Mouse (Mus musculus) CD4-positive, CD25-positive, alpha-beta regulatory T cell, adult 2 months (primary cell): ENCODE measurements around the gene Ccnd1.
A peak's percentile ranks its signal among the peaks of the same experiment; 100 is the strongest.

Source experiments
- DNase-seq: peaks from one replicate; pipeline ENCODE4 v3.0.0-alpha.2; 2012; ENCODE audit warnings: low read depth, low spot score

Ccnd1 gene

DNA sequence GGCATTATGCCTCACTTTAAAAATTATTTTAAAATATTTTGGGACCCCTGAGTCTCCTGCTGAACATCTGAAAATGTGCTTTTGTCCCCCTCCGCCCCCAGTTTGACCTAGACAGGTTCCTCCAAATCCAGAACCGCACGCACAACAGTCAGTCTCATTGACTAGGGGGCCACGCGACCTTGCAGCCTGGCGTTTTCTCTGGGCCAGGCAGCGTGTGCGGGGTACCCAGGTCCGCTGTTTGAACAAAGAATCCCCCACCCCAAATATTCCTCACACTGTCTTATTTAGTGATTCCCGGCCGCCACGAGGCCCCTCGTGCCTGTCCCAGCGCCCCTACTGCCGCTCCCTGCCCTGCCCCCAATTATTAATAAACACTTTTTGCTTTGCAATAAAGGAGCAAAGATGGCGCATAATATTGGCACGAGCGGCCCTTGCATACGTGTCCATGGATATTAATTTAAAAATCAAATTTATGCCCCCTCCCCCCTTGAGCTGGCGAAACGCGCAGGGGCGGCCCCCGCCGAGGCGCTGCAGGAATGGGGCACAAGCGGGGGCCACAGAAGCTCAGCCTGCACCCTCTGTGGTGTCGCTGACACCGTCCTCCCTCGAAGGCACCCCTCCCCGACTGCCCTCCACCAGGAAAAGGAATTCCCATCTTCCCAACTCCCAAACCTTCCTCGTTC is 923 bp downstream of the Ccnd1 start:
- DNase-seq = no peak

DNA sequence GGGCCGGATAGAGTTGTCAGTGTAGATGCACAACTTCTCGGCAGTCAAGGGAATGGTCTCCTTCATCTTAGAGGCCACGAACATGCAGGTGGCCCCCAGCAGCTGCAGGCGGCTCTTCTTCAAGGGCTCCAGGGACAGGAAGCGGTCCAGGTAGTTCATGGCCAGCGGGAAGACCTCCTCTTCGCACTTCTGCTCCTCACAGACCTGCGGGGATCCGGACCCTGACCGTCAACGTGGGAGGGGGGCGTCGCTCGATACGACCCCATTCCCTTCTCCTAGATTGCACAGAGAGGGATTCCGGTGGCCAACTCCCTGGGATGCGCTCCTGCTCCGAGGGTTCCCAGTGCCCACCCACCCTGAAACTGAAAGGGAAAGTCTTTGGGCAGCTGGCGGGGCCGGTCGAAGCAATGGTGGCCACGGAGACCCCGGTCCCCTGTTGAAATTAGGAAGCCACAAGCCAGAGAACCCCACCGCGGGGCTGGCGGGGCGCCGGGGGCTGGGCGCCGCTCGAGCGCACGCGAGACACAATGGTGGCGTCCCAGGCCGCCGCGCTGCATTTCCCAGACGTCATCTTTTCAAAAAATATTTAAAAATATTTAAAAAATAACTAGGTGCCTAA is 1.7 kb downstream of the Ccnd1 start:
- no peak for DNase-seq

DNA sequence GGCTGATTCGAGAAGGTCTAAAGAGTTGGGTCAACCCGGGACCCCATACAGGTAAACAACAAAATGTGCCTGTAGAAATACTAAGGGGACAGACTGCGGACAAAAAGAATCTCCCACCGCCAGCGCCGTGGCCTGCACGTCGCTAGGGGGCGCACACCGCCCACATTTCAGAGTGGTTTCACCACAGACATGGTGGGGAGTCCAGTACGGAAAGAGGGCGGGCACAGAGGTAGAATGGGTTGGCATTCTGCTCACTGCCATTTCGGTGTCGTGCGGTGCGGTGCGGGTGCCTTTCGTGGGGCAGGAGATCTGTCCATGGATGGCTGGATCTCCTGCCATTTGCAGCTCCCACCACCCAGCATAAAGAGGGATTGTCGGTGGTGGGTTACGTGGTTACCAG is 2.2 kb downstream of the Ccnd1 start:
- DNase-seq = peak; percentile 86

GRCm38 (mm10) chr7:144936311-144936880 is 3.3 kb downstream of the Ccnd1 start:
- no peak for DNase-seq

GRCm38 (mm10) chr7:144935563-144935962 is 4.2 kb downstream of the Ccnd1 start:
- DNase-seq = no peak

DNA sequence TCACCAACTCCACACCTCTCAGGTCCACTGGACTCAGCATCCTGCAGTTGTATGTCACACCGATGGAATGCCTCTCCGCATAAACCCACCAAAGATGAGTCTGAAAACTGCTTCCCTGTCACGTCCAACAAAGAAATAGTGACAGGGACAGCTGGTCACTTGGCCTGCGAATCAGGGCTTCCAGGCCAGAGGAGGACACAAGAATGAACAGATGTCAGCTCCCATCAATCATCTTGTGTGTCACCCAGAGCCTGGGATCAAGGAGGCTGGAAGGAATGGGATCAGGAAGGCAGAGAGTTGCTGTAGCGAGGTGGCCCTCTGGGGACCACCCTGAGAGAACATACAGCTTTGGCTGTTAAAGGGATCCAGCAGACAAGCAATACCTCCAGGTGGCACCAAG is 4.8 kb downstream of the Ccnd1 start:
- DNase-seq = no peak

DNA sequence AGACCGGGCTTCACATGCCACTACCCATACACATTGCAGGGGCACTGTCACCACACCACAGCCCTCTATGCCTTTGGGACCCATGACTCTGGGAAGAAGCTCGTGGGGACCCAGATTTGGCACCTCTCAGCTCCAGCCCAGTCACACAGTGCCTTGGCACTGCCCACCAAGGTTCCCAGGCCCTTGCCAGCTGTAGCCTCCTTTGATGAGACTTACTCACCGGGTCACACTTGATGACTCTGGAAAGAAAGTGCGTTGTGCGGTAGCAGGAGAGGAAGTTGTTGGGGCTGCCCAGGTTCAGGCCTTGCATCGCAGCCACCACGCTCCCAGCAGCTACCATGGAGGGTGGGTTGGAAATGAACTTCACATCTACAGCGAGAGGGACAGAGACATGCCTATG is 5.9 kb downstream of the Ccnd1 start:
- no peak for DNase-seq

DNA sequence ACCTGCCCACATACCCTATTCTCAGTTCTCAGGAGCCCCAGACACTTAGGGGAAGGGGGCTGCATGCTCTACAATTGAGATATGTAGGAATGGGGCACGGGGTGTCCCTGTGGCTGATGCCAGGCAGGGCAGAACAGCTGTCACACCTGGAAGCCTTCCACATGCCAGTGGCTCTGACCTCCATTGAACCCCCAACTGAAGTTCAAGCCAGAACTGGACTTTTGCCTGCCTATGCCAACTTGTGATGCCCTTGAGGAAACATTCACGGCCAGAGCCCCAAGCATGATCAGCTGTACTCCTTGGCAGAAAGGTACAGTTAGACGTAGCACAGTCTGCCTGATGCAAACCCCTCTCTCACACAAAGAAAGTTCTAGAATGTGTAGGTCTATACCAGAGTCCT is 6.4 kb downstream of the Ccnd1 start:
- no peak for DNase-seq

DNA sequence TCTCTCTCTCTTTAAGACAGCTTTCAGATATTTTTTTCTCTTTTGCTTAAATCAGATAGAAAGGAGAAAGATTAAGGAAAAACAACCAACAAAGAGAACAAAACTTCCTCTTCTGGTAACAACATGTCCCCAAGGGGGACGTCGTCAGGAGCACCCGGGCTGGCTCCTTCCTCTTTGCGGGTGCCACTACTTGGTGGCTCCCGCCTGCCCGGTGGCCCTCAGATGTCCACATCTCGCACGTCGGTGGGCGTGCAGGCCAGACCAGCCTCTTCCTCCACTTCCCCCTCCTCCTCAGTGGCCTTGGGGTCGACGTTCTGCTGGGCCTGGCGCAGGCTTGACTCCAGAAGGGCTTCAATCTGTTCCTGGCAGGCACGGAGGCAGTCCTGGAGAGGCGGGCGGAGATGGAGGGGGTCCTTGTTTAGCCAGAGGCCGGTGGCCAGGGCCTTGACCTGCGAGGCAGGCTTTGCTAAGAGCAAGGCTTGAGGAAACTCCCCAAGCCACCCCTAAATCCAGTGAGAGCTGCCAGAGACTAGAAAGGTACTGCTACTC is 7.3 kb downstream of the Ccnd1 start:
- DNase-seq = no peak

DNA sequence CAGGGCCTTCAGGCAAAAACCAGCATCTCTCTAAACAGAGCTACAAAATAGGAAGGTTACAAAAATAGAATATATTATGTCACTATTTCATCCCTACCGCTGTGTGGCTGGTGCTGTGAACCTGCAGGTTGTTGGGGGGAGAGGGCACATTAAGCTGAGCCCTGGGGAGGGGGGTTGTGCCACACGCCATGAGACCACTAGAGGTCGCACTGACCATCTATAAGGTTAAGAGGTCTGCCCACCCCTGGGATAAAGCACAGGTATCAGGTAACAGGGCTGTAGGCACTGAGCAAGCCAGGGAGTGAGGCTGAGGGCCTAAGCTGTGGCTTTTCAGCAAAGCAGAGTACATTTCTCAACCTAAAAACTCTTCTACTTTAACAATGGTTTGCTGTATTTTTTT is 7.9 kb downstream of the Ccnd1 start:
- peak; percentile 67 for DNase-seq

- DNase-seq = no peak
Observed at GRCm38 (mm10) chr7:144929931-144930330, 9.8 kb downstream of the Ccnd1 start.

GRCm38 (mm10) chr7:144929506-144929905 is 10.2 kb downstream of the Ccnd1 start:
- DNase-seq = no peak

DNA sequence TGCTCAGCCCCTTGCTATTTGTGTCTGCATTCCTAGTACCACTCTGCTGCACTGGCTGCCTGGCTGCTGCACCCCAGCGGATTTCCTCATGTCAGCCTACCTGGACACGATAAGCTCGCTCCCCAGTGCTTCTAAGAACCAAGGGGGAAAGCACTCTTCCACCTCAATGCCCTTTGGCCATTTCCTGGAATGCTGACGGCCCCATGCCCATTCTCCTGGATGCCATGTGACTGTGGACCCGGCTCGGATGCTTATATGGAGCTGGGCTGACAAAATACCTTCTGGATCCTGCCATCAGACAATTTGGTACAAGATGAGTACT is 10.9 kb downstream of the Ccnd1 start:
- no peak for DNase-seq

DNA sequence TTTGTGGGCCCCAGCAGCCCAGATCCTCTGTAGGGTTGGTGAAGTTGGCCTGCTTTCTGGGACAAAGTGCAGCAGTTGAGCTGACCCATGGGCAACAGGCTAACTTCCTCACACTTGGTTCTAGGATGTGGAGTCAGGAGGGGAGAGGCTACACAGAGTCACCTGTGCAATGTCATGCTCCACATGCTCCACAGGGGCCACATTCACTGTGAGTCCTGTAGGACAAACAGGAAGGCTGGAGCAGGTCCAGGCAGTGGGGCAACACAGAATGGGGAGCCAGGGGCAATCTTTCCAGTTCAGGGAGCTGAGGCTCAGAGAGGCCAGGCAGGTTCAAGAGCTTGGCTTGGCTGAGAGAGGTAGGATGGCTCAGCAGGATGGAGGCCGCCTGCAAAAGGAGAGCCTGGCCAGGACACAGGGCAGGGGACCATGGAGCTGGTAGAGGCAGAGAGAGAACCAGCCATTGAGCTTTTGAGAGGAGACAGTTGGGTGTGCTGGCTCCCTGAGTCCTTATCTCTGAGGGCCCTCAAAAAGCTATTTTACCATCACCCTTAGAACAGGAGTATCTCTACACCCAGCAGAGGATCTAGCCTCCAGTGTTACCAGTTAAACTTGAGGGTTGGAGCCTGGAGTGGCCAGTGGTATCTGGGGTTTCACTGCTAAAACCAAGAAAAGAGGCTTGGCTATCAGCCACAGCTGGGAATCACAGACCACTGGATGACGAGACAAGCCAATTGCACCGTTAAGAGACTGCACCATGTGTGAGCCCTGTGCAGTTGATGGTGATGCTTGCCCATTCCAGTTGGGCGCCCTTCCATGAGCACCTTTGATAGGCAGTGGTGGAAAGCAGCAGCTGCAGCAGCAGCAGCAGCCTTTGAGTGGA is 11.5 kb downstream of the Ccnd1 start:
- DNase-seq = no peak

GRCm38 (mm10) chr7:144927591-144927990 is 12.1 kb downstream of the Ccnd1 start:
- DNase-seq = no peak

DNA sequence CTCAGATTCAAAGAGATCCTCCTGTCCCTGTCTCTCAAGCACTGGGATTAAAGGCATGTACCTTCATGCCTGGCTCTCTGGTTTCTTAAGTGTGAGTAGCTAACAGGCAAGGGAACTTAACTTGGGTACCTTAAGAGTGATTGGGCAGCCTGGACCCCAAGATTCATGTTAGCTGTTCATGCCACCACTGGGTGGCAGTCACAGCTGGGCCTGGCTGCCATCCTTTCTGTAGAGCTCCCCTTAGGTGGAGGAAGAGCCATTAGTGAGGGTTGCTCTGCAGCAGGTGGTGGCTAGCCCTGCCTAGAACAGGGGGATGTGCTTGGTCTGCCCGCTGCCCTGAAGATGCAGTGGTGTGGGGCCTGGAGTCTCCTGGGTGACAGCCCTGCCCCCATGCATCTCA is 20.9 kb downstream of the Ccnd1 start:
- no peak for DNase-seq

DNA sequence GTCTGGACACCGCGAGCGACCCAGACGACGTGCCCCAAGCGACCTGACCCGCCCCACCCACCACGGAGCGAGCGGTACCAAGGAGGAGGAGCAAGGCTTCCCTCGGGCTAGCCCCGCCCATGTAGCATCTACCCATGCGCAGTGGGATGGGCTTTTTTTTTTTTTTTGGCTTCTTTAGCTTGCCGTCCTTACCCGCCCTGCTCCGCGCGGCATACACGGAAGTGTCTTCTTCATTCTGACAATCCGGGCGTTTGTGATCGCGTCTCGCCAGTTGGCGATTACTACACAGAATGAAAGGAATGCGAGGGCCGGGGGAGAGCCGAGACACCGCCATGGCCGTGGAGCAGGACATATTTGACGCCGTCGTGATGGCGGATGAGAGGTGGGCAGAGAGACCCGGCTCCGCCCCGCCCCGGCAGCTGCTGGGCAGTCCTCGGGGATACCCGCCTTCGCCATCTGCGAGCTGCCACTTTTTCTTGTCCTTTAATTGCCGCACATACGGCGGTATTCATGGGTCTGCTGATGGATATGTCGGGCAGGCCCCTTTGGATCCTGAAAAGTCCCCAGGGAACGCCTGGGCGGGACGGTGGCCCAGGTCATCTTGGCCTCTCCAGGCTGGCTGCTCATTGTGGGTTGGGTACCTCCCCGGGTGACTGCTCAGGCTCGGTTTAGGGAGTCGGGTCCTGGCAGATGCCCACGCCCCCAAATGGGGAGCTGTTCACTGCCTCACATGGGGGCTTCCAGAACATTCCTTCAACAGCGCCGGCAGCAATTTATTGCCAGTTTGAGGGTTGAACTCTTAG is 24.6 kb downstream of the Ccnd1 start, which contains the start of gene LTO1:
Gene LTO1, plus strand, starts transcription at position 153 of the 803 bp plus-strand sequence.
- peak; percentile 96 for DNase-seq

GRCm38 (mm10) chr7:144914296-144914947 is 25.3 kb downstream of the Ccnd1 start:
- peak; percentile 65 for DNase-seq

DNA sequence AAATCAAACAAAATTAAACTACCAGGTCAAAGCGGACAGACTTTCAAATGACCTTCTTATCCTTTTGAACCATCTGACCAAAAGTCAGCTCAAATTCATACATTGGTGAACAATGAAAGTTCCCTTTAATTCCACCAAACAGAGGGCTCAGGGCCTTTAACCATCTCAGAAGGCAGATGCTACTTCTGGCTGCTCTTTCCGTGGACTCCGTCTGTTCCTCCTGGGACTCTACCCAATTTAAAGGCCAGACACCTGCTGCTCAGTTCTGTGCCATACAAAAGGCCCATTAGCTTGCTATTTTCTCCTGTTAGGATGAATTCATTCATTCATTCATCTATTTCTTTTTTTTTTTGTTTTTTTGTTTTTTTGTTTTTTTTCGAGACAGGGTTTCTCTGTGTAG is 26.8 kb downstream of the Ccnd1 start:
- DNase-seq = no peak

GRCm38 (mm10) chr7:144911121-144911520 is 28.6 kb downstream of the Ccnd1 start:
- no peak for DNase-seq

DNA sequence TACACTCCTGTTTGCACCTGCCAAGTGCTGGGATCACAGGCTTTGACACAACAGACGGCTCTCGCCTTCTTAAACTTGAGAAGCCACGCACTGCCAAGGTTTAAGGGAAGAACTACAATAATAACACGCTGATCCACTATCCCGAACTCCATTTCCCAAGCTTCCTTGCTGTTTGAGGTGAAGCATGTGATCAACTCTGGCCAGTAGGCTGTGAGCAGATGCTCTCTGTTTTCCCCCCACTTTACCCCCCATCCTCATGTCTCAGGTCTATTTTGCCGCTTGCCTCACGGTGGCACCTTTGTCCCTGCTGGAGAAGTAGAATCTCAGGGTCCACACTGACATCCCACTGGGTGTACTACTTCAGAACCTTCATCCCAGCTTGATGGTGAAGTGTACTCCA is 31.0 kb downstream of the Ccnd1 start:
- DNase-seq = no peak
